Mouse (Mus musculus) cerebellum, postnatal 25 days (tissue): ENCODE measurements around the gene Cryz.

Experiments used
- DNase-seq, 2 experiments: peaks; one replicate each; pipeline ENCODE4 v3.0.0; 2021; ENCODE audit warnings: mixed read lengths in 2 of 2

Gene Cryz

DNA sequence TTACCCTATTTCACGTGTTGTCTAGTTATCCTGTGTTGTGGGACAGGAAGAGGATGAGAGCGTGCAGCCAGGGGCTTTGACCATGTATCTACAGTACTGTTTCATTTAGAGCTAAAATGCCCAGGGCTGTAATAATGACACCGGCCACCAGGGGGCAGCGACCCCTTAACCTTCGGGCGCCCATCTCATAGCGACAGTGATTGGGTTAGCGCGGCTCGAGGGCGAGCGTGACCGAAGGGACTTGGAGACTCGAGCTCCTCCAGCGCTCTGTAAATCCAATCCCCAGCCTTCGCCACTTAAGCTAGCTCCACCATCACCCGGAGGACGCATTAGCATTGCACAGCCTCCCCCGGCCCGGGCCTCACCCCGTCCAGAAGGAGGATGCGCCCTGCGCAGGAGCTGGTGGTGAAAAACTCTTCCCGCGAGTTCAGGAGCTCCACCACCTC is at the start of gene Cryz:
Gene Cryz (plus strand): TSS at position 224 of the 446 bp plus-strand sequence.
- peak; percentile 96 for DNase-seq

DNA sequence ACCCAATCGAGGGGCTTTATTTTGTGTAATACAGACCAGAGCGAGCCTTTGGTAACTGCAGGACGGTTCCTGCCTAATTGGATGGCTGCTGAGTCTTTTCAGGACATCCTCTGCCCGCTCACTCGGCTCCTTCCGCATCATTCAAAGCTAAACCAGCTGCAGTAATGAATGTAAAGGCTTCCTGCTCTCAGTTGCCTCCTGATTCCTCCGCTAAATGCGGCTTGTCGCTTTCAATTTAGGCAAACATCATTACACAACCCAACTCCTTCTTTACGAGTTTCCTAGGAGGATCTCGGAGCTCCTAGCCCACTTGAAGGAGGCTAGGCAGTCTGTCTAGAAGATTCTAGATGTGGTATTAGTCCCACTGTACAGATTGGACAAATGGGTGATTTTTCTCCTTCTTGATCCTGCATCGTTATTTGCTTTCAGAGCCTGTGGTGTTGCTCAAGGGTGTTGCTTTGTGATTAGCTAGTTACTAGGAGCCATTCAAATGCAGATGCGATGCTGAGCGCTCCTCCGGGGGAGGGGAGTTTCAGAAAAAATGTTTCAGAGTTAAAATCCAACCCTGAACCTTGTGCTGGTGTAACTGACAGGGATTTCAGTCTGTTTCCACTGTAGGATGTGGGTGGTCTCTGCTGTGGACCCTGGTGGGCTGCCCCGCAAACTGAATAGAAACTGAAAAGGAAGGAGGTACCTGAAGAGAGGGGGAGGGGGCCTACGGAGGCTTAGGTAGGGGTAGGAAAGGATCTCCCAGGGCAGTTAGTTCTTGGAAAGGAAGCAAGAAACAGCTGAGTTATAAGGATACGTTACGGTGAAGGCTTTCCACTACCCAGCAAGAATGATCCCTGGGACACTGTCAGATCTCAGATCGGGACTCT is 48.7 kb upstream of the Cryz start:
- no peak for DNase-seq

DNA sequence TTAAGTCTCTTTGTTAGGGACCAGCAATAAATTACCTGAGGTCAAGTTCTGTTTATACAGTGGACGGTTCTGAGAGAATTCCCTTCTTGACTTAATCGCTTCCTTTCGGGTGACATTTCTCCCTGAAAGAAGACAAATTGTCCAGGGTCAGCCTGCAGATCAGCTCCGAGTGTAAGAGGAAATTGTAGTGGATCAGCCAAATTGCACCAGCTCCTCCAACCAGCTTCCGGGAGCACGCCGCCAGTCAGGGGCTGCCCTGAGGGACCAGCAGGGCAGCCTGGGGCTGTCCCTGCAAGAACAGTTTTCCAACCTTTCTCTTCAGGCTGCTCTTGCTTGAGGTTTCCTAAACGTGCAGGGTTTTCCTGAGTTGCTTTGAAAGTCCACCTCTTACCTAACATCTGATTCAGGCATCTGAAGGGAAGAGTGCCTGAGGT is 47.6 kb upstream of the Cryz start:
- DNase-seq, result no peak

DNA sequence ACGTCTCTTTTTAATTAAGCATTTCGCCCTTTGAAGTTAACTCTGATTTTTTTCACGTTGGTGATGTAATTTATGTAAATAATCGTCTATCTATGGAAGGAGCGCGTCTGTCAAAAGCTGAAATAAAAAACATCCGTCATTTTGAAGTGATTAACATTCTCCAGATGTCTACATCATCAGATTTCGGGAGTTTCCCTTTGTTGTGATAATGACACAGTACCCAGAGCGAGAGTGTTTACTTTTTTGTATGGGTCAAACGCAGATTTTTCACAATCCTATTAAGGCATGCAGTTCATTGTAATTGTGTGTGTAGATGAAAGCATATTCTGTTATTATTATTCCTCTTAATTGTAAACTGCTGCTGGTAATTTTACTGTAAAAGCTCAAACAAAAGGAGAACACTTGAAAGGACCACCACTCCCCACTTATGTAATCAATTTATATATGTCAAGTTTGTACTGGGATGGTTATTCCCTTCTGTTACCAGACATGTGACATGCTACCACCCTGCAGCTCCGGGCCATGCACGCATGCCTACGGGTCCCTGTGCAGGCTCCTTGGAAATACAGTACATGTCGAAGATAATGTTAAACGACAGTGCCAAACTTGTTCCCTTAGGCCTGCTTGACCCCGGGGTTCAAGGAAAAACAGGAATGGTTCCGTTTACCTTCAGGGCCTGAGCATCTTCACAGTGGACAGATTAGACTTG is 46.0 kb upstream of the Cryz start:
- DNase-seq, result no peak

DNA sequence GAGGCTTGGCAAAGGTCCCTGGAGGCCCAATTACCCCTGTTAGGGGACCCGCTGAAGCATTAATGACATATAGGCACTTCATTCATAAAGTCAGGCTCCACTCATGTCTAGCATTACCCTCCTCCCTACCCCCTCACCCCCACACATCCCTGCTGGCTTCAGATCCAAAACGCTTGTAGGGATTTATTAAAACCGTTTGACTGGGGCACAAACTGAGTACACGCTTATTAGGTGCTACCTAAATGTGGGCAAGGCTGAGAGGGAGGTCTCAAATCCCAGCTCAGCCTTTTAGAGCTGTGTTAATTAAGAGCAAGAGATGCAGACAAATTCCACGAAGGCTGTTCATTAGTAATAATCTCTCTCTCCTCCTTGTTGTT is 45.5 kb upstream of the Cryz start:
- no peak for DNase-seq

DNA sequence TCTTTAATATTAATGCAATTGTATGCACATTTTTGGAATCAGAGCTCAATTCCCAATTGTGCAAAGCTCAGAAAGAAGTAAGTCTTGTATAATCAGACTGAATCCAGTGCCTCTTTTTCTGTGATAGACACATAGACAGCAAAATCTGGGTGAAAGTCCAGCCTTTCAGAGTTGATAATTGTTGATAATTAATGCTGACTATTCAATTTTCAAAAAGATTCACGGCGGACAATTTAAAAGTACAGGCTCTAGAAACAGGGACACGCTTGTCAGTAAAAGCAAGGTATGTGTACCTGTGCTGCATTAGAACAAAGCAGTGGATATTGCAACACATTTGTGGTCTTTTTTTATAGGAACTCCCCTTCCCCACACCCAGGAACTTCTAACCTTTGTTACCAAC is 34.3 kb upstream of the Cryz start:
- no peak for DNase-seq

DNA sequence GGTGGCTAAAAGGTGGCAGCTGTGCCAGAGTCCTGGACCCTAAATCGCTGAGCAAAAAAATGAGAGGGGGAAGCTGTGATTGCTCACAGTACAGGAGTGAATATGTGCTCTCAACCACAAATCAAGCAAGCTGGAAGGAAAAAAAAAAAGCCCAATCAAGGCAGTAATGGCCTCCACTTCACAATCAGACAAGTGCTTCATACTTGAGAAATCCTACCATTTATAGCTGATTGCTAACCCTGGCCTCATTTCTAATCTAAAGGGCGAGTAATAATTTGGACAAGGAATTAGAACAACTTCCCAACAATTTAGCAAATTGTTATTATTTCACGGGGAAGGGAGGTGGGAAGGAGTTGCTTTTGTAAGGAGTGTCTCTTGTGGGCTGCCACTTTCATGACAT is 31.1 kb upstream of the Cryz start:
- DNase-seq, result no peak

DNA sequence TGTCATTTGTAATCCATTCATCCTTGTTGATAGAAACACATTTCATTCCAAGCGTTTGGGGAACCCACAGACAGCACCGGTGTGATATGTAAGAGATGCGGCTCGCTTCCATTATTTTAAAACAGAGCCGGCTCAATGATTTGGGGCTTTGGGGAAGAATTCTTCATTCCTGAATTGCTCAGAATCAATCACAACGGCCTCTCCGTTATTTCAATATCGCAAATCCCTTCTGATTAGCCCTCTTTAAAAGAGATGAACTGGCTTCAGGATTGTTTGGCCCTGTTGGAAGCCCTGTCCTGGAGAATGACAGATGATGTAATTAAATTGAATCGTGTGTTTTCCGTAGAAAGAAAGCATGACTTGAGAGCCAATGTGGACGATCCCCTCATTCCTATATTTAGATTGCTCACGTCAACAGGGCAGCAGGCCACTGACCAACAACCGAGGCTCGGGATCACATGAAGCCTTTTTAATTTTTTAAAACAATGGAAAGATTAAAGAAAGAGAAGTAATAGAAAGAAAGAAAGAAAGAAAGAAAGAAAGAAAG is 26.4 kb upstream of the Cryz start:
- no peak for DNase-seq

DNA sequence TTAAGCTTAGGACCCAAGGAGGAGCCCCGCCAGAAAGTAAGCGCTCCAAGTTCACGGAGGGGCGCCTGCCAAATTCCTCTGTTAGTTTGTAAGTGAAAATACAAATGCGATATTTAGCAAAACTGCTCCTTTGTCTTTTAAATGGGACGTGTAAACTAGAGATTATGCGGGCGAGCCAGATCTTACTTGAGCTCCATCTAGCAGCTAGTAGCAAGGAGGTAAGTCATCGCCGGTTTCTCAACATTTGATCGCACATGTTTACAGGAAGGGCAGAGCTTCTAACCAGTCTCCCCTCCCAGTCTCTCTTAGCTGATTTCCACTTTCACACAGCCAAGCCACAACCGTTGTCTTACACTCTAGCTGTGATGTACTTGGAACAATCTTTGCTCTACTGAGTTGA is 25.7 kb upstream of the Cryz start:
- peak in 1 of 2 experiments; percentile 15 for DNase-seq

DNA sequence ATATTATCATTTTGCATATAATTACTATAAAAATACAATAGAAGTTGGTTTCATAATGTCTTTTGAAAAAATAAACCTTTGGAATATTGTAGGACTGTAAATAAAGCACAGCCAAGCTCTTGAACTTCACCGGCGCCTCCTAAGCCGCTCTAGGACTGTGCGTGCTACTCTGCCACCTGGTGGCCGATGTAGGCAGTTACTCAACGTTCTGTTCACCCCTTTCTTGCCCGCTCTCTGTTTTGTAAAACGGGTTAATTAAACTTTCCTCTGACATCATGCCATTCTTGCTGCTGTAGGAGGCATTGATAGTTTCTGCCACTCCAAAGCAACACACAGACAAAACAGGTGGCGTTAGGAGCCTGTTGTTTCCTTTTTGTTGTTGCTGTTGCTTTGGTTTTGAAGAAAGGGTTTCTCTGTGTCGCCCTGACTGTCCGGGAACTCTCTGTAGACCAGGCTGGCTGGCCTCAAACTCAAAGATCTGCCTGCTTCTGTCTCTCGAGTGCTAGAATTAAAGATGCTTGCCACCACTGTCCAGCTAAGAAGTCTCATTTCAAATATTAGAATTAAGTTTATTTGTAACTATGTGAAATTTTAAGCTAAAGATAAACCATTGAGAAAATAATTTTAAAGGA is 24.1 kb upstream of the Cryz start:
- peak; percentile 72 to 87 for DNase-seq

DNA sequence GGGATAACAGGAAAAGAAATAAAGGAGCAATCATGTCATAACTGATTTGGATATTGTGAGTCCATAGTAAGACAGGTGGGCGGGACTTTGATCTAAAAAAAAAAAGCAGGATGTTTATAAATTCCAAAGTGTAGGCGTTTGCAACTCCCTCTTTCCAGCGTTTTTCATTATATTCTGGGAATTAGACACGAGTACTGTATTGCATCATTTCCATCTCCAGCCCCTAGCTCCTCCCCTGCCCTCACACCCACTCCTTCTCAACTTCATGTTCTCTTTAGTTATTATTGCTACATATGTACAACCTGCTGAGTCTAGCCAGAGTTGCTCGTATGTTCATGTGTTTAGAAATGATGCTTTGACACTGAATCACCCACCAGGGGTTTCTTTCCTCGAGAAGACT is 22.8 kb upstream of the Cryz start:
- DNase-seq, result no peak

DNA sequence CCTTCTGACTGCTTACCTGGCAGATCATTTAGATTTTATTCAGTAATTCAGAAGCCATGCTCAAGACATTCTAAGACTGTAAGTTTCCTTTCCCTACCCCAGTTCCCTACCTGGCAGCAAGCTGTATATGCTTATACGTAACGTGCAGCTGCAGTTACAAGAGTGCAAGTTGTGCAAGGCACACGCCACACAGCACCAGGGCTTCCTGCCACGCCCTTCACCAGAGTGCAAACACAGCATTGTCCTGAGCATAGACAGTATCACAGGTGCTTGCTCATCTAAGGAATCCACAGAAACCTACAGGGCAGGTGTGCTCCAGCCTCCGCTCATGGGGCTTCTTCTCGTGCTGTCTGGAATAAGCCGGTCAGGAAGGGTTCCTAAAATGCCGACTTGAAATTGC is 18.6 kb upstream of the Cryz start:
- DNase-seq, result no peak

DNA sequence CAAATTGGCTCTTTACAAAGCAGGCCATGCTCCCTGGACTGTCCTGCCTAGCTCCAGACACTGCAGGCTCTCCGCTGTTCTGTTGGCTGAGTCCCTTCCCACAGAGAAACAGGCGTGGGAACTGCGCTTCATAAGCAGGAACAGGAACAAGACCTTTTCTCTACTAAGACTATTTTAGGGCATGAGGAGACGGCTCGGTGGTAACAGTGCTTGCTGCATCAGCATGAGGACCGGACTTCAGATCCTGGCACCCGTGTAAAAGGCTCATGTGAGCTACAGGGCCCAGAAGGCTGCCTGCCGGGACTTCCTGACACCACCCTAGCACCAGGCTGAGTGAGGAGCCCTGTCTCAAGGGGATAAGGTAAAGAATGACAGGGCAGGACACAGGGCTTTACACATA is 12.2 kb upstream of the Cryz start:
- DNase-seq, result no peak

DNA sequence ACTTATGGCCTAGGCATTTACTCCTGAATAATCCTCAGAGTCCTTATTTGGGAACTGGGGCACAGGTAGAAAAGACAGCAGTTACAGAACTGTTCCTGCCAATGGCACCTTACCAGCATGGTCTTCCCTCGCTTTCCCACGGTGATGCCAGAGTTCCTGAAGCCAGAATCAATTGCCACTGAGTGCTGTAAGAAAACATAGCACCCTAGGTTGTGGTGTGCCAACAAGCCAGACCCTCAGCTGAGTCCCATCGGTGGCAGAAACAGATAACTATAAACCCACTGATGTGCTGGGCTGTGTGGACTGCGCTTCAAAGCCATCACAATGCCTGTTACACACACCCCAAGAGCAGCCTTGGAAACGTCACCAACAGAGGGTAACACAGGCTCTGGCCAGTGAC is 5.5 kb upstream of the Cryz start:
- no peak for DNase-seq

DNA sequence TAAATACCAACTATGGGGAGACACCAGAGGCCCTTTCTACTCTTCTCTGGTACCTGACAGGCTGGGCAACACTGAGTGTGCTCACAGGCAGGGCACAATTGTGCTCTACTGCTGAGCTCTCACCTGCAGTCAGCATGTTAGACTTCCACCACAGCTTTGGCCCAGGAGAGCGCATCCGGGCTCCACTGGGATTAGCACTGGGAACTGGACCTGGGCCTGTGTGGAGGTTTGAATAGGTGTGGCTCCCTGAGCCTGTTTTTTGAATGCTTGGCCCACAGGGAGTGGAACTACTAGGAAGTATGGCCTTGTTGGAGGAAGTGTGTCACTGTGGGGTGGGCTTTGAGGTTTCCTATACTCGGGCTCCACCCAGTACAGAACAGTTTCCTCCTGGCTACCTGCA is 4.9 kb upstream of the Cryz start:
- no peak for DNase-seq

DNA sequence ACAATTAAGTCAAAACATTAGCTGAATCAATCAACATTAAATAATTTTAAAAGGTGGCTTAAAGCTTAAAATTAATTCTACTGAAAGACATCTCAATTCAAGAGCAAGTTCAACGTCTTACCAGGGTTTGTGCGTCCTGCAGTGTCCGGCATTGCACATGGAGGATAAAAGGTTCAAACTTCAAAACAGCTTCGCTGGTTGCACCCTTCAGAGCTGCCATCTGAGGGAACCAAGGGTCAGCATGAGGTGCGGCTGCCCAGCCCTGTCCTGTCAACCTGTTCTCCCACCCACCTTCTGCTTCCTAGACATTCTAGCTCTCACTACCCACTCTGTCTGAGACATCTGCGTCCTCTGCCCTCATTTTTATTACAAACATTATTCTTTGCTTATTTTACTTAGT is 2.9 kb upstream of the Cryz start:
- no peak for DNase-seq

DNA sequence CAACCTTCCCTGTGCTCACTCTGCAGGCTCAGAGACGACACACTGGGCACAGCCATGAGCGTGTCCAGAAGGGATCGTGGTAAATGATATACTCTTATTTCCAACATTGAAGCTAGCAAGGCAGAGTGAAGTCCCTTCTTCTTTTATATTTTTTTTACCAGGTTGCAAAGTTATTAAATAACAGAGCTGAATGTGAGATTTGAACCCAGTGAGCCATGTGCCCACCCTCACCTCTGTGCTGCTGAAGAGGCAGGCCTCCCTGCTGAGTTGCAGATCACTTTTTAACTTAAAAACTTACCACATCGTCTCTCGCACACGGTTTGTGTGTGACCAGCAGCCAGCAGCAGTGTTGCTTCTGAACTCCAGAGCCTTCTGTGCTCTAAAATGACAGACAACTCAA is 2.4 kb upstream of the Cryz start:
- no peak for DNase-seq

DNA sequence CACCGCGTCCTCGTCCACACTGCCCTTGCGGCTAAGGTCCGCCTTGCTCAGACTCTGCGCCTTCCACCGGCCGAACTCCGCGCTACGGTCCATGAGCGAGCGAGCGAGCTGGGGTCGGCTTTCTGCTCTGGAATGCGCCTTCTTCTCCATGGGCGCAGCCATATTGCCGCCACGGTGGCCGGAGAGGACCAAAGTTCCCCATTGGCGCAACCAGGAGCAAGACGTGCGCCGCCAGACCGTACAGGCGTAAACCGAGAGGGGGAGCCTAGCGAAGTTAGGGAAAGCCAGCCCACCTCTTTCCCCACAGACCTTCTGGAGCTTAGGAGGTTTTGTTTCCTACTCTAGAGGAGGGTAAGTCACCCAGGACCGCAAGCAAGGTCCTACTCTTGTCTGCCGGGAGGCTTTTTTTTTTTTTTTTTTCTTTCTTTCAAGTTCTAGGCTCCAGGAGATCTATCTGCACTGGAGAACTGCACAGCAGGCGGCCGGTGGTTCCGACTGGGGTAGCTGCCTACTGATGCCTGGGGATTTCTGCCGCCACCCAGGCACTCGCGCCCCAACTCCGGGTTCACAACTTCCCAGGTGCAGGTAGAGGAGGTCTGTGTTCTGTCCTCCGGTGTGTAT is 533 bp downstream of the Cryz start, which contains the start of gene Tyw3:
Gene Tyw3 (minus strand): TSS at position 171 of the 621 bp plus-strand sequence.
- DNase-seq, result peak; percentile 99 to 100

DNA sequence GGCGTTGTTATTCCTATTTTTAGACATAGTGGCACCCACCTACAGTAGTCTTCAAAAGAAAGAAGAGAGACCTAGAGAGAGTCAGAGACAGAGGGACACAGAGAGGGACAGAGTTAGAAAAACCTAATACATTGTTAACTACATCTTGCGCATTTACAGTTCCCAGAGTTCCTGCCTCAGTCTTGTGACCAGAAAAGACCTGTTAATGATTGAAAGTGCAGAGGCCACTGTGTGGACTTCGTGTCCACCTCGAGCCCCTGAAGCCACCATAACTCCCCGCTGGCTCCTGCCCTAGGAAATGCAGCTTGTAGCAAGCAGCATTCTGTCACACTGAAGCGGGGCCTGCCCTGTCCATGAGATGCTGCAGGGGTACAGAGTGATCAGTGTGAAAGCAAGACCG is 1.1 kb downstream of the Cryz start:
- peak in 1 of 2 experiments; percentile 20 for DNase-seq

DNA sequence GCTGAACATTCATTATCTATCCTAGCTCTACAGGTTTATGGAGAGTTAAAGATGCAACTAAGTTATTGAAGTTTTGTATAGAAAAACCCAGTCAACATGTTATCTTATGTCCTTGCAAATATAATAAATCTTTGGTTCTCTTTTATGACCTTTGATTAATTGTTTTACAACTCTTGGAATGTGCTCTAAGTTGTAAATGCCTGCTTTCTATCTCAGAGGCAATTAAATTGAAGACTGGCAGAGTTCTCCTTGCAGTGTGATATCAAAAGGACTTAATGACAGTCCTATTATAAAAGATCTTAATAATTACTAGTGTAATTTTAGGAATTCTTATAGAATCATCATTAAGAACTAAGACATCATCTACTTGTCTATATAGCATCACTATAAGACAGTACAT is 5.6 kb downstream of the Cryz start:
- DNase-seq, result no peak

DNA sequence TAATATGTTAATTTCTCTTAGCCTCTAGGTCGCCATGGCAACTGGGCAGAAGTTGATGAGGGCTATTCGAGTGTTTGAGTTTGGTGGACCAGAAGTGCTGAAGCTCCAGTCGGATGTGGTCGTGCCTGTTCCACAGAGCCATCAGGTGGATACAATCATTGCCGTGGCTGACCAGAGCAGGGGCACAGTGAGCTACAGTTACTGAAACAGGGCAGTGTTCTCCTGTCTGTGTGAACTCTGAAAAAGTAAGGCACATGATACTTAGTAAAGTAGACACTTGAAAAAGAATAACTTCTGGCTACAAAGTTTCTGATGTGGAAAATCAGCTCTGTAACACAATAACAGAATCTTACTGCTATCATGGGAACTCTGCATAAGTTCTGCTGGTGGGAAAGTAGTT is 8.4 kb downstream of the Cryz start:
- no peak for DNase-seq

DNA sequence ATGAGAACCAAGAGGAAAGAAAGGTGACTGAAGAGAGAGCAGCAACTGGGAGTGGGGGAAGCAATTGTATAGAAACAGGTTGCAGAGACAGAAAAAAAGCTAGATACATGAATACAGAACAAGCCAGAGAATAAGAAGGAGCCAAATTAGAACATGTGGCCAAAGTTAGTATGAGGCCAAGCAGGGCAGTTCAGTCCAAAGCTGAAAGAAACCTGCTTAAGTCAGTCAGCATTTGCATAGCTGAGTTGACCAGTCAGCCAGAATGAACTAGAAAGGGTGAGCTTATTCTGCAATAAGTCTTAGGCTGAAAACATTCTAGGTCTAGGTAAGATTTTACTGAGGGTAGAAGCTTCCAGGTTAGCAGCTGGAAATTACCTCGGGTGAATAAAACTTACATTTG is 11.4 kb downstream of the Cryz start:
- no peak for DNase-seq

DNA sequence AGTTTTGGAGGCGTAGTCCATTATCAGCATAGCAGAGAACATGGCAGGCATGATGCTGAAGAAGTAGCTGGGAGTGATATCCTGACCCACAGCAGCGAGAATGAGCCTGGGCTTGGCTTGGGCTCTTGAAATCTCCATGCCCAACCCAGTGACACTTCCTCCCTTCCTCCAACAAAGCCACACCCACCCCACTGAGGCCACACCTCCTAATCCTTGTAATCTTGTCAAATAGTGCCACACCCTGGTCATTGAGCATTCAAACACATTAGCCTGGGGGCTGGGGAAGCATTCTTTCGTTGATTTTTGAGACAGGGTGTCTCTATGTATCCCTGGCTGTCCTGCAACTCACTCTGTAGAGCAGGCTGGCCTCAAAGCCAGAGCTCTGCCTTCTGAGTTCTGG is 15.4 kb downstream of the Cryz start:
- no peak for DNase-seq
